Mouse (Mus musculus) spleen, adult 12 weeks (tissue): Measurements from ENCODE around the gene Plcb4.
"Not testable (repeated sequence)": the region's sequence is repeated elsewhere in the genome, so short reads cannot be mapped to it uniquely, and the experiment has no call there.

Source experiments
- DNase-seq: peaks from one replicate; pipeline ENCODE4 v3.0.0; 2022; ENCODE audit warnings: low spot score

Gene Plcb4

GRCm38 (mm10) chr2:135891686-135892085 is 232.9 kb downstream of the Plcb4 start:
- no peak for DNase-seq

- DNase-seq: no peak
Observed at GRCm38 (mm10) chr2:135894582-135894981, 235.8 kb downstream of the Plcb4 start.

GRCm38 (mm10) chr2:135898025-135898424 is 239.2 kb downstream of the Plcb4 start:
- no peak for DNase-seq

- not testable (repeated sequence) for DNase-seq
Observed at GRCm38 (mm10) chr2:135899931-135900330, 241.1 kb downstream of the Plcb4 start.

- DNase-seq: no peak
Observed at GRCm38 (mm10) chr2:135901015-135901414, 242.2 kb downstream of the Plcb4 start.

- no peak for DNase-seq
Observed at GRCm38 (mm10) chr2:135904262-135904661, 245.5 kb downstream of the Plcb4 start.

- no peak for DNase-seq
Observed at GRCm38 (mm10) chr2:135904791-135905190, 246.0 kb downstream of the Plcb4 start.

GRCm38 (mm10) chr2:135914343-135915261 is 255.8 kb downstream of the Plcb4 start:
- DNase-seq: no peak

GRCm38 (mm10) chr2:135915928-135916327 is 257.1 kb downstream of the Plcb4 start:
- DNase-seq: no peak

- DNase-seq: no peak
Observed at GRCm38 (mm10) chr2:135917000-135917399, 258.2 kb downstream of the Plcb4 start.

- no peak for DNase-seq
Observed at GRCm38 (mm10) chr2:135918116-135918515, 259.3 kb downstream of the Plcb4 start.

GRCm38 (mm10) chr2:135919641-135920040 is 260.8 kb downstream of the Plcb4 start:
- DNase-seq: no peak

- no peak for DNase-seq
Observed at GRCm38 (mm10) chr2:135926660-135927343, 268.0 kb downstream of the Plcb4 start.

- DNase-seq: no peak
Observed at GRCm38 (mm10) chr2:135929021-135929720, 270.4 kb downstream of the Plcb4 start.

- DNase-seq: no peak
Observed at GRCm38 (mm10) chr2:135930696-135931095, 271.9 kb downstream of the Plcb4 start.

- no peak for DNase-seq
Observed at GRCm38 (mm10) chr2:135932569-135932968, 273.8 kb downstream of the Plcb4 start.

GRCm38 (mm10) chr2:135936376-135936775 is 277.6 kb downstream of the Plcb4 start:
- DNase-seq: no peak

GRCm38 (mm10) chr2:135937646-135938045 is 278.8 kb downstream of the Plcb4 start:
- no peak for DNase-seq

GRCm38 (mm10) chr2:135939933-135940332 is 281.1 kb downstream of the Plcb4 start:
- DNase-seq: no peak

GRCm38 (mm10) chr2:135947839-135948238 is 289.0 kb downstream of the Plcb4 start:
- no peak for DNase-seq

GRCm38 (mm10) chr2:135954760-135955548 is 296.1 kb downstream of the Plcb4 start:
- no peak for DNase-seq

- no peak for DNase-seq
Observed at GRCm38 (mm10) chr2:135955796-135956195, 297.0 kb downstream of the Plcb4 start.
